Comparison of ENCODE assay signal across 25 mouse cellular contexts in genomic region chr6:86697903-86698302, GRCm38 (mm10). TPM values are rescaled to one million over a fixed set of nuclear protein-coding genes. Genes with fewer than 3 reads are reported as not detected.
DNase-seq lines count a peak whose midpoint lies in the region; ATAC-seq and TF ChIP-seq lines count a peak whose summit lies in the region.
"Had no signal": no experiment of that assay in that cellular context is flagged by ENCODE, and none has a peak within 500 bp of the region (broad histone marks: within the 10 kb centered on the region; RNA-seq: fewer than 3 reads in every experiment).

No protein-coding gene starts in this region.

- no peaks in the 10 kb centered on the region for H3K9me3 ChIP-seq in liver, embryonic 11.5 days (ENCODE audit: control insufficient read depth, low read length)
- H3K9me3 ChIP-seq in liver, embryonic 16.5 days (replicated peaks; ENCODE audit: control insufficient read depth, low read length), result no peaks in the 10 kb centered on the region
- H3K9me3 ChIP-seq: forebrain, embryonic 10.5 days; heart, embryonic 12.5 days; heart, embryonic 15.5 days; hindbrain, embryonic 10.5 days; hindbrain, embryonic 13.5 days had no signal

- no peak for ATAC-seq in liver, embryonic 11.5 days (replicated peaks; ENCODE audit: low FRiP score)
- peak; percentile 56 for ATAC-seq in liver, embryonic 16.5 days (ENCODE audit: low read depth)
- ATAC-seq: activated CD4-positive, CD25-positive, alpha-beta regulatory T cell, adult 4 months; forebrain, embryonic 14.5 days; hindbrain, embryonic 16.5 days had no signal

- 31% methylated on average over 6 of the region's 6 CpGs for WGBS in liver, adult 2 months
- 76% methylated on average over 6 of the region's 6 CpGs for WGBS in liver, embryonic 11.5 days
- WGBS in liver, embryonic 16.5 days (ENCODE audit: insufficient replicate concordance), result 52% methylated on average over 6 of the region's 6 CpGs

- no peak for TF ChIP-seq CTCF in liver, adult 2 months (IDR thresholded peaks at IDR 0.05; ENCODE audit: low read depth, low read length)

- peak; percentile 85 for DNase-seq in liver, adult 2 months (ENCODE audit: extremely low read depth, low read depth, low spot score)
- no peak for DNase-seq in liver, embryonic 11.5 days (ENCODE audit: low spot score)
- peak; percentile 23 for DNase-seq in thymus, postnatal 4 days
- no peak for DNase-seq in thymus, postnatal 25 days
- no peak for DNase-seq in spleen, postnatal 10 days (ENCODE audit: low spot score in 2 of 2)
- DNase-seq in layer of hippocampus, postnatal 25 days (ENCODE audit: extremely low spot score in 1 of 2, low spot score in 1 of 2), result no peak
- DNase-seq: adrenal gland, adult 8-10 months; adrenal gland, postnatal 25 days; cerebellum, adult 11-12 months; cerebellum, adult 8-10 months; cerebellum, postnatal 10 days; cerebellum, postnatal 36 days; gastrocnemius, postnatal 25 days; heart, adult 18-20 months; heart, postnatal 10 days; heart, postnatal 36 days had no signal

- peak overlapping the region; percentile 81 for H3K27ac ChIP-seq in liver, adult 2 months (replicated peaks; ENCODE audit: insufficient read depth, low read depth, low read length)
- no peak overlapping the region for H3K27ac ChIP-seq in liver, embryonic 11.5 days (ENCODE audit: low read depth, low read length)
- no peak overlapping the region for H3K27ac ChIP-seq in liver, embryonic 16.5 days (ENCODE audit: low read length)
- H3K27ac ChIP-seq: forebrain, embryonic 10.5 days; heart, embryonic 15.5 days; hindbrain, embryonic 10.5 days; hindbrain, embryonic 13.5 days had no signal

- no peak overlapping the region for H3K4me2 ChIP-seq in liver, embryonic 11.5 days
- H3K4me2 ChIP-seq in liver, embryonic 16.5 days (ENCODE audit: low read depth, low read length), result no peak overlapping the region
- H3K4me2 ChIP-seq: heart, embryonic 12.5 days; heart, embryonic 15.5 days; hindbrain, embryonic 13.5 days had no signal

- no peaks in the 10 kb centered on the region for H3K27me3 ChIP-seq in liver, adult 2 months (ENCODE audit: control insufficient read depth, insufficient read depth, low read length)
- no peaks in the 10 kb centered on the region for H3K27me3 ChIP-seq in liver, embryonic 11.5 days (replicated peaks; ENCODE audit: control insufficient read depth, insufficient read depth, low read length)
- H3K27me3 ChIP-seq in liver, embryonic 16.5 days (ENCODE audit: control insufficient read depth, insufficient read depth, low read depth, low read length), result no peaks in the 10 kb centered on the region
- H3K27me3 ChIP-seq: heart, embryonic 12.5 days; heart, embryonic 15.5 days; hindbrain, embryonic 13.5 days had no signal

- H3K79me2 ChIP-seq in liver, adult 2 months (ENCODE audit: control insufficient read depth, insufficient read depth, low read length), result no peaks in the 10 kb centered on the region

- no peak overlapping the region for H3K9ac ChIP-seq in liver, adult 2 months (ENCODE audit: low read depth, low read length)
- H3K9ac ChIP-seq in liver, embryonic 11.5 days (ENCODE audit: low read depth, low read length), result no peak overlapping the region
- no peak overlapping the region for H3K9ac ChIP-seq in liver, embryonic 16.5 days (ENCODE audit: low read depth, low read length)
- H3K9ac ChIP-seq: heart, embryonic 12.5 days; heart, embryonic 15.5 days; hindbrain, embryonic 13.5 days had no signal

- H3K36me3 ChIP-seq in liver, adult 2 months (ENCODE audit: control insufficient read depth, insufficient read depth, low read length), result peaks cover 4% of the 10 kb centered on the region; the same call in 1 of the 2 replicates
- peaks cover 2% of the 10 kb centered on the region for H3K36me3 ChIP-seq in liver, embryonic 11.5 days (ENCODE audit: control insufficient read depth, insufficient read depth, low read length)
- H3K36me3 ChIP-seq in liver, embryonic 16.5 days (ENCODE audit: control insufficient read depth, insufficient read depth), result 0 out of 2 replicates have a peak, but pooled peaks cover 2% of the 10 kb centered on the region

- peaks cover 17% of the 10 kb centered on the region for H3K4me1 ChIP-seq in liver, adult 2 months (ENCODE audit: control insufficient read depth, insufficient read depth, low read length)
- no peaks in the 10 kb centered on the region for H3K4me1 ChIP-seq in liver, embryonic 11.5 days (replicated peaks; ENCODE audit: control insufficient read depth, insufficient read depth, low read length)
- H3K4me1 ChIP-seq in liver, embryonic 16.5 days (ENCODE audit: control insufficient read depth, low read depth, low read length), result no peaks in the 10 kb centered on the region
- H3K4me1 ChIP-seq: forebrain, embryonic 10.5 days; heart, embryonic 12.5 days; heart, embryonic 15.5 days; hindbrain, embryonic 10.5 days; hindbrain, embryonic 13.5 days had no signal

- no peak overlapping the region for H3K4me3 ChIP-seq in liver, adult 2 months (ENCODE audit: insufficient read depth, low read depth, low read length)
- H3K4me3 ChIP-seq in liver, embryonic 11.5 days (ENCODE audit: low read depth, low read length), result no peak overlapping the region
- no peak overlapping the region for H3K4me3 ChIP-seq in liver, embryonic 16.5 days (ENCODE audit: low read depth, low read length)
- H3K4me3 ChIP-seq: forebrain, embryonic 10.5 days; heart, embryonic 12.5 days; heart, embryonic 15.5 days; hindbrain, embryonic 10.5 days; hindbrain, embryonic 13.5 days had no signal

- TF ChIP-seq POLR2A in liver, adult 2 months (IDR thresholded peaks at IDR 0.05; ENCODE audit: extremely low read depth, insufficient read depth, low read length), result no peak

RNA-seq across cellular contexts. Expression of gene Snrnp27, which starts 13.6 kb away (rescaled TPM):
- 14.3 and 18.7 TPM in 2 replicates for total RNA-seq in liver, adult 2 months (2014; rRNA removed)
- polyA plus RNA-seq in liver, adult 2 months (2012; rRNA removed), result 6.6 and 8.6 TPM in 2 replicates
- polyA plus RNA-seq in liver, embryonic 11.5 days (2014; fragmentation: Nextera tagmentation; extraction: Ambion mirVana), result 109 and 122 TPM in 2 replicates
- 35.6 and 47.6 TPM in 2 replicates for polyA plus RNA-seq in liver, embryonic 16.5 days (2015; fragmentation: Nextera tagmentation; extraction: Ambion mirVana)
- total RNA-seq in layer of hippocampus, postnatal 25 days (2021), result 10 to 100 TPM; 57.8 to 62.2 TPM

RNA-seq across cellular contexts. Expression of gene Mxd1, which starts 28.9 kb away (rescaled TPM):
- total RNA-seq in liver, adult 2 months (2014; rRNA removed), result 2.0 and 2.6 TPM in 2 replicates
- 2.7 and 2.8 TPM in 2 replicates for polyA plus RNA-seq in liver, adult 2 months (2012; rRNA removed)
- polyA plus RNA-seq in liver, embryonic 11.5 days (2014; fragmentation: Nextera tagmentation; extraction: Ambion mirVana), result 11.5 and 13.4 TPM in 2 replicates
- 51.6 and 53.8 TPM in 2 replicates for polyA plus RNA-seq in liver, embryonic 16.5 days (2015; fragmentation: Nextera tagmentation; extraction: Ambion mirVana)
- total RNA-seq in layer of hippocampus, postnatal 25 days (2021), result 10 to 100 TPM; 19.2 to 21.2 TPM

RNA-seq across cellular contexts. Expression of gene Gmcl1, which starts 35.3 kb away (rescaled TPM):
- total RNA-seq in liver, adult 2 months (2014; rRNA removed), result 6.4 and 8.3 TPM in 2 replicates
- polyA plus RNA-seq in liver, adult 2 months (2012; rRNA removed), result 3.4 and 4.0 TPM in 2 replicates
- polyA plus RNA-seq in liver, embryonic 11.5 days (2014; fragmentation: Nextera tagmentation; extraction: Ambion mirVana), result 17.9 and 21.9 TPM in 2 replicates
- polyA plus RNA-seq in liver, embryonic 16.5 days (2015; fragmentation: Nextera tagmentation; extraction: Ambion mirVana), result 5.8 and 6.0 TPM in 2 replicates
- 10 to 100 TPM; 29.7 to 35.8 TPM for total RNA-seq in layer of hippocampus, postnatal 25 days (2021)

Comparison
In these comparisons a context has a peak if more than half of its experiments do, and no peak if none do; other contexts are left out.
1. DNase-seq: peak in liver, adult 2 months (single experiment) and thymus, postnatal 4 days (single experiment); none in liver, embryonic 11.5 days (single experiment), thymus, postnatal 25 days (single experiment), spleen, postnatal 10 days (0 of 2) and layer of hippocampus, postnatal 25 days (0 of 2).